Mouse (Mus musculus): Measurements from ENCODE around the gene Il1rl2.

- no peak for TF ChIP-seq CTCF (IDR thresholded peaks at IDR 0.05; ENCODE audit: control insufficient read depth, insufficient read depth, insufficient replicate concordance, low read depth, low read length)
- no peak for TF ChIP-seq POLR2A (IDR thresholded peaks at IDR 0.05; ENCODE audit: control insufficient read depth, low read depth, low read length)
These were observed 33.5 kb downstream of the Il1rl2 start for GRCm38 (mm10) chr1:40357921-40358320.
